Mouse (Mus musculus) spleen, adult 18-20 months (tissue): Measurements from ENCODE around the gene Tango2.

ENCODE experiments used
- DNase-seq, 2 experiments: peaks; one replicate each; pipeline ENCODE4 v3.0.0; 2022; ENCODE audit warnings: mixed read lengths in 2 of 2

Tango2 gene

DNA sequence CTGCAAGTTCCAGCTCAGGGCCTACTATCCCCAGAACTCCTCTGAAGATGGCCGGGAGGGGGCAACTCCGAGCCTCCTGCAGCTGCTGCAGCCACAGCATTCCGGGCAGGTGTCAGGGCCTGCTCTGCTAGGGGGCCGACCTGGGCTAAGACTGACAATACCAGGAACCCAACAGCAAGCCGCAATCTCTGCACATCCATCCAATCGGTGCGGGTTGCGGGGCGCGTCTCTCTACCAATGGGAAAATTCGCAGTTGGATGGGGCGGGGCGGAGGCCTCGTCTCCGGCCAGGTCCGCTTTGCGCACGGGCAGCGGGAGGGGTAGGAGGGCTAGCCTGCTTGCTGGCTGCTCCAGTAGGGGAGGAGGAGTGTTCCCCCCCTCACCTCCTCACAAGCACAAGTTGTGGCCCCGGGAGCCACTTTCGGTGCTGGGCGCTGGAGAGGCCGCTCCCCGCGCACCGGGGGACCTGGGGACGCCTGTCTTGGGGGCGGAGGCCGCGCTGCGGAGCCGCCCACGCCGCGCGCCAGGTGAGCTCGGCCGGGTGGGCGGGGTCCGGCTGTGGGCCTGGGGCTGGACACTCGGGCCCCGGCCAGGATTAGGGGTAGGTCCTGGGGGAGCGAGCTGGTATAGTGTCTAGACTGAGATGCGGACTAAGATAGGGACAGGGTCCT is at the start of gene Tango2, which contains the start of gene Arvcf:
TSS of gene Tango2 (minus strand) at position 173 of the 670 bp plus-strand sequence.
TSS of gene Arvcf (plus strand) at position 252 of the 670 bp plus-strand sequence.
- peak; percentile 66 to 73 for DNase-seq

DNA sequence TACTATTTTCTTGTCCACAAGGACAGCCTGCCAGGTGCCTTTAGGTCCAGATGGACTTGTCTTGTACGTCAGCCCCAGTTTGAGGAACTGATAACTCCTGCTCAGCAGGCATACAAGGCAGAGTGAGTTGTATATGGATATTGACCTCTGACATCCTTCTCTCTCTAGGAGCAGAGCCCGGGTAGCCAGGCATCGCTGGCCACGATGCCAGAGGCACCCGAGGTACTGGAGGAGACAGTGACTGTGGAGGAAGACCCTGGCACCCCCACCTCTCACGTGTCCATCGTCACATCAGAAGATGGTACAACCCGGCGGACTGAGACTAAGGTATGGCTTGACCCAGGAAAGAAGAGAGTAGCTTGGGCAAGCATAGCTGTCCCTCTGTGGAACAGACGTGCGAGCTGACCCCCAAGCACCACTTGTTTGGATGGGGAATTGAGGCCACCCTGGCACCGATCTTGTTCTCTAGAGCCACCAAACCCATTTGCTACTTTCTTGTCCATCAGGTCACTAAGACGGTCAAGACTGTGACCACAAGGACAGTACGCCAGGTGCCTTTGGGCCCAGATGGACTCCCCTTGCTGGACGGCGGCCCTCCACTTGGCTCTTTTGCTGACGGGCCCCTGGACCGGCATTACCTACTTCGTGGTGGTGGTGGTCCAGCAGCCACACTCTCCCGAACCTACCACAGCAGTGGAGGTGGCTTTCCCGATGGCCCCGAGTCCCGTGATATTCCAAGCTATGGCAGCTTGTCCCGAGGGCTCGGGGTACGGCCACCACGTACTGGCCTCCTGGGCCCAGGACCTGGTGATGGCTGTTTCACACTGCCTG is 49.1 kb upstream of the Tango2 start:
- DNase-seq: no peak

DNA sequence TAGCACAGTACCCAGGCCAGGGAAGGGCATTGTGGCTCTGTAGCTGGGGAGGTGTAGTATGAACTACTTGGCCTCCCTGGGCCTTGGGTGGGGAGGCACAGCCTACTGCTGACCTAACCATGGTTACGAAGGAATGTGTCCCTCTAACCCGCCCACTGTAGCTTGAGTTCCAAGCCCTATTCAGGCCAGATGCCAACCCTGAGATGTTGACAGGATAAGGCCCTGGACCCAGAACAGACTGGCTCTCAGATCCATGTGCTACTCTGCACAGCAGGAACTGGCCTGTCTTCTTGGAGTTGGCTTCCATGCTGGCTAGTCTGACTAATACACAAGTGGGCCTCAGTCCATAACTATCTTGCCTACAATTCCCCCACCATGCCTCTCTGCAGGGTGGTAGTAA is 48.3 kb upstream of the Tango2 start:
- no peak for DNase-seq

DNA sequence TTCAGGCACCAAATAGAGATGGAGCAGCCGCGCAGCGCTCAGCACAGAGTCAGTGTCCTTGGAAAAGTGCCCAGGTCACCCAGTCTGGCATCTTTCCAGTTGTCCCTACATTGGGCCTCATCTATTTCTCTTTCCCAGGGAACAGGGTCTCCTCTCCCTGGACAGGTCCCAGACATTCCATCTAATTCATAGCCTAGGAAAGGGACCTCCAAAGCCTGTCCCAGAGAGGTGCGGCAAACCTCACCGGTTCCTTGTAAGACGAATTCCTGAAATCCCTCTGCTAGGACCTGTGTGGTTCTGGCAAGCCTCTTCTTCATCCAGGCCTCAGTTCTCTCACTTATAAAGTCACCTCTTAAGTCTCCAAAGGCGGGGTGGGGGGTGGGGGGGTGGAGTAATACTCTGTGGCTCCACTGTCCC is 47.7 kb upstream of the Tango2 start:
- no peak for DNase-seq

DNA sequence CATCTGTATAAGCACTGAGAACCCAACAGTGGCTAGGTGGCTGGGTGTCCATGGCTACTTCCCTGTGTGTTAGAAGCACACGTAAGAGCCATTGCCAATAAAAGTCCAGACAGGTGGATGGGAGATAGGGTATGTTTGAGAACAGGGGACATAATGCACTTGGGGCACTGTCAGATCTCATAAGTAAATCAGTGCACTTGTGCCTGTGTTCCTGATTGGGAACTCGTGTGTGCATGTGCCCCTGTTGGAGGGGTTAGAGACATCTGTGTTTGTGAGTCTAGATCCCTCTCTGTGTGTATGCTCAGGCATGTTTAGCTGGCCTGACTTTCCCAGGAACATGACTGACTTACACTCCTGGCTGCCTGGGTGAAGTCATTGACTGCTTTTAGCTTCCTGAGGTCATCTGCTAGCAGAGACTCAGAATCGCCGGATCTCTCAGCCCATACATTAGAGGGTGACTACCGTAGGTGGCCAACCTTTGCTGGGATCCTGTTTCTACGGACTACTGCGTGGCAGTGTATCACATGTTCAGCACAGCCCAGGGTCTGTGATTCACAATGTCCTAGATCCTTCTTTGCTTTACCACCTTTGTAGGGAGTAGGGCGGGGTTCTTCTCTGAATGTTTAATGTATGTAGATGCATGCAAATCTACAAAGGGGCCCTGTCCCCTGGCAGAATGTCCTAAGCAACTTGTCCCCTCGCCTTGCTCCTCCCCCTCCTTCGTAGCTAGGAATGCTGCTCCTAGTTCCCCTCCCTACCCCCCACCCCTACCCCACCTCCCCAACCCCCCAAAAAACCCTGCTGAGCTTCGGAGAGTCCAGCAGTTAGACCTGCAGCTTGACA is 47.1 kb upstream of the Tango2 start:
- DNase-seq: no peak

DNA sequence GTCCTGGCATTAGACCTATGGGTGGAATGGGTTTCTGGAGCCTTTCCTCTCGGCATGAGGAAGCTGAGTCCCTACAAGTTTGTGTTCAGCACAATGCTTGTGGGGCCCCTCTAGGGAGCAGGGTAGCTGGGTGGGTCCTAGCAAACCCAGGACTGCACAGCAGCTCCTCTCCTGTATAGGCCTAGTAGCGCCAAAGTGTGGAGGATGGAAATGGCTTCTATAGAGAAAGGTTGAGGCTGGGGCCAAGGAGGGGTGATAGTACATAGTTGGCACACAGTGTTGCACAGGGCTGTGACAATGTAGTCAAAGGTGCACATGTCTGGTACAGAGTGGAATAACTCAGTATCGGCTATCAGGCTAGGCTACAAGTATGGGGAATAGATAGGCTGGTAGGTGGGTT is 46.2 kb upstream of the Tango2 start:
- no peak for DNase-seq

DNA sequence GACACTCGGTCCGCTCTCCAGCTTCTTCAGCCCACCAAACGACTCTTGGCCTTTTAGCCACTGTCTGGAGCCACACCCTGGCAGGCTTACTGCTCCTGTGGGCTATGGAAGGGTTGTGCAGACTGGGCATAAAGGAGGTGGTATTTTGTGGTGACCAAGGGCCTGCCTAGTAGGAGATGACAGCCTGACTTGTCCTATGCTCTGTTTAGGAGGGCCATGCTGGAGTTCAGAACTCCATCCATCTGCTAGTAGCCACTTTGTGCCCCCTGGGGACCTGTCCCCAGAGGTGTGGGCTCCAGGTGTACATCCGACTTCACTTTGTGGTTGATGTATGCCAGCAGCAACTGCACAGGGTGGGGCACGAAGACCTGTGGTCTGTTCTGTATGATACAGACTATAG is 45.7 kb upstream of the Tango2 start:
- no peak for DNase-seq

DNA sequence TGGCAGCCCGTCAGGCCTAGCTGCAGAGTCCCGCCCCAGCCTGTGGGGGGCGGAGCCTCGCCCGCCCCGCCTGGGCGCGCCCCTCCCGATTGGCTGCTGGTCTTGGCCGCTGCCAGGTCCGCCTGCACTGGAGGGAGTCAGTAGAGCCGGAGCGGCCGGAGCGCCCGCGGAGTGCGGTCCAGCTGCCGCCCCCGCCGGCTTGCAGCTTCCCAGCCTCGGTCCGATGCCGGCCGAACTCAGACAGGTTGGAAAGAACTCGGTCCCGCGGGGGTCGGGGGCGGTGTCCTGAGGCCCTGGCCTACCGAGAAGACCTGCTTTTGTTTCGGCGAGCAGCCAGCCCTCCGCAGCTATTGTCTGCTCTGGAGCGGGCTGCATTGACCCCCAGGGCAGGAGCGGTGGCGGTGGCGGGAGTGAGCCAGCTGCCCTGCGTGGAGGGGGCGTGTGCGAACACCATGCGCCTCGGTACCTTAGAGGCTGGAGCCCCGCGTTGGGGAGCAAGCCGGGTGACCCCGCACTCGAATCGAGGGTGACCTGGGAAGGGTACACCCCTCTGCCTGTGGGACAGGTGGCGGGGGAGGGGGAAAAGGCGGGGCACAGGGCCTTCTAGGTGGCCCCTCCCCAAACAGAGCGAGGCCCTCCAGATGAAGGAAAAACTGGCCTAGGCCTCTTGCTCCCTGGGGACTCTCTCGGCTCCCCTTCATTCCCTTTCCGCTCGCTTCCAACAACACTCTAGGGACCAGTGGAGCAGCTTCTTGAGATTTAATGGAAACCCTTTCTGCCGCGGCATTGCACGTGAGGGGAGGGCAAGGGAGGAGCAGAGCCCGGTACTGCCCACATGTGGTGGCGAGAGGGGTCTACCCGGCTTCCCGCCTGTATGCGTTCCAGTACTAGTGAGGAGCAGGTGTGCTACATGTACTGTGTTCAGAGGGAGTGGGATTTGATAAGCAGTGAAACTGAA is 44.8 kb upstream of the Tango2 start:
- DNase-seq: peak; percentile 77 to 86

DNA sequence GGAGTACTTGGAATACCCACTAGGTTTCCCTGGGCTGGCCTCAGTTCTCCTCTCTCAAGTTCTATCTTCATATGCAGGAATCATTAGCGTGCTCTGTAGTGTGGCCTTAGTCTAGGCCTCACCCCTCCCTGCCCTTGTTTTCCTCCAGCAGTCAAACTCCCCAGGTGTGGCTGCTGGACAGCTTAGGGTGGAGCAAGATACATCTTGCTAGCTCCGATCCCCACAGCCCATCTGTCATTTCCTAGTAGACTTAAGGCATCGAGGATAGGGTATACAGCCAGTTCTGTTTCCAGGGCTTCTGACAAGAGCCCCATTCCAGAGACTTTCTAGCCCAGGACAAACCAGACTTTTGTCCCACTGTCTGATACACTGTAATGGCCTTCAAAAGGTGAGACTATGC is 43.8 kb upstream of the Tango2 start:
- no peak for DNase-seq

DNA sequence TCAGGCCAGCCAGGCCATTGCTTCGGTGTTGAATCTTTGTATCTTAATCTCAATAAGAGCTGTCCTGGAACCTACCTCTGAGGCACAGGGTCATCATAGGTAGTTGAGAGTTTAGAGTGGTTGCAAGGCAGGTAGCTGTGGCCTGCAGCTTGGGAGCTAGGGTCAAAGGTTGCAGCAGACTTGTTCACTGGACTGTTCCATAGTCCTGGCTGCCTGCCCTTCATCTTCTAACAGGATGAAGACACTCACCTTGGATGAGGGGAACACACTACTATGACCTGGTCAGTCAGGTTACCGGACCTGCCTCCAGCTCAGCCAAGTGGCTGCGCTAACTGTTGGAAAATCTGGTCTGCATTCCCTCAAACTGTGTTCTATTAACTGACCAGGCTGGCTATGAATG is 43.2 kb upstream of the Tango2 start:
- DNase-seq: no peak

DNA sequence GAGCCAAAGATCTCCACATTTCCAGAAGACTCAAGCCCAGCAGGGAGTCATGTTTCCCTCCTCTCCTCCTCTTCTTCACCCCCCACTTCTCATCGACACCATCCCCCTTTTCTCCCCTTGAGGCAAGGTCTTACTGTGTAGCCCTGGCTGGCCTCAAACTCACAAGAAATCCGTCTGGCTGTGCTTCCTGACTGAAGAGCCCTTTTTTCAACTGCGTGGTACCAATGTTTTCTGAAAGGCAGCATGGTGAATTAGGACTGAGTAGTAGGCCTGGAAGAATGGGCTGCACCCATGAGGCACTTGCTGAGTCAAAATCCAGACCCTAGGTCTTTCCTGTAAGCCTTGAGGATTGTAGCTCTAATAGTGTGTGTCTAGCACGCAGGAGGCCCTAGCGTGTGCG is 42.5 kb upstream of the Tango2 start:
- DNase-seq: no peak

DNA sequence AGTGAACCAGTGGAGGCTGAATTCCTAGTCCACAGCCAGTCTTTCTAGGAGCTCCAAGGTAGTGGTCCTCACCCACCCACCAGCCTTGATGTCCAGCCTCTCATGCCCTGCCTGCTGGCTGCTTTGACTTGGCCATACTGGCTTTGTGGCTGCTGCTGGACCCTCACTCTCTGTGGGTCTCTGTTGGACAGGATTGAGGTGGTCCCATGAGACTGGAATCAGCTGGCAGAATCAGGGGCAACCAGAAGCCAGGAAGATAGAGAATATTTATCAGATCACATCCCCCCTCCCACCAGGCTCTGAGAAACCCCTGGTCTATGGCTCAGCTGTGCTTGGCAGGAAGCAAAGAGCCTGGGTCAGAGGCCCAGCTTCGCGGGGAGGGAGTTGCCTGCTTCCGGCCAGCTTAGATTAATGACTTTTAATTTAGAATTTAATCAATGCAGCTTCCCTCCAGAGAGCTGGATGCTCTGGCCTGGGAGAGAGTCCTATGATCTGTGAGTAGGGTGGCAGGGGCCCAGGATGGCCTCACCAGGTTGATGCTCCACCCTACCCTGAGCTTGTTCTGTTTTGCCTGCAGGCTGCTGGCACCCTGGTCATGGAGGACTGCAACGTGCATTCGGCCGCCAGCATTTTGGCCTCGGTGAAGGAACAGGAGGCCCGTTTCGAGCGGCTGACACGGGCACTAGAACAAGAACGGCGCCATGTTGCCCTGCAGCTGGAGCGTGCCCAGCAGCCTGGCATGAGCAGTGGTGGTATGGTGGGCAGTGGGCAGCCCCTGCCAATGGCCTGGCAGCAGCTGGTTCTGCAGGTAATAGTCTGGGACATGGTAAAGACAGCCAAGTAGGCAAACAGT is 40.9 kb upstream of the Tango2 start:
- DNase-seq: no peak

DNA sequence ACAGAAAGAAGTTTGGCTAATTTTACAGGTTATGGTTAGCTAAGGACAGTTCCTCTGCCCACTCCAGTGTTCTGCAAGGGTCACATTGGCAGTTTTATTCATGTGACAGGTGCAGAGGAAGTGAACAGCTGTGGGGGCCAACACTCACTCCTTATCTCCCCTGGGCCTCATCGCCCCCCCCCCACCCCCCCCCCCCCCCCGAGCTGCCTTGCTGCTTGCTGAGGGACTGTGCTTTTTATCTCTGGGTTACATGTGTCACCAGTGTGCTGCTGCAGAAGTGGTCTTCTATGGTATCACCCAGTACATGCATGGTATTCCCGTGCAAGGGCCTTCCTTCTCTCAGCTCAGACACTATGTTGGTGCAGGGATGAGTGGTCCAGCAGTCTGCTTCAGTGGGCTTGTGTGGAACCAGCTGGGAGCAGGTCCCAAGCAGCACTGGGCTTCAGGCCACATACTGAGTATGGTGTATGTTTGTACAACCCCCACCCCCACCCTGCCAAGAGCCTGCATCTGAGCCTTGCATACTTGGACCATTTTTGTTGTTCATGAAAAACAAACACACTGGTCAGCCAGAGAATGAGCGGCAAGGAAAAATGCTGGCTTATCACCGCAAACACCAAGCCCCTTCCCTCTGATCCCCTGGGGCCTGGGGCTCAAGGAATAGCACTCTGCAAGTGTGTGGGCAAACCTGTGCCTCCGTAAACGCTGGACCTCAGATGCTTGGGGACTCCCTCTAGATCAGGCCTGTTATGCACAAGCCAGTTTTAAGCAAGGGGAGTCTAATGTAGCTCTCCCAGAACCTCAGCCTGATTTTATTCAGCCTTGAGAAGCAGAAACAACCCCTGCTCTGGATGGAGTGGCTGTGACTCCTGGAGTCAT is 40.0 kb upstream of the Tango2 start:
- DNase-seq: no peak

DNA sequence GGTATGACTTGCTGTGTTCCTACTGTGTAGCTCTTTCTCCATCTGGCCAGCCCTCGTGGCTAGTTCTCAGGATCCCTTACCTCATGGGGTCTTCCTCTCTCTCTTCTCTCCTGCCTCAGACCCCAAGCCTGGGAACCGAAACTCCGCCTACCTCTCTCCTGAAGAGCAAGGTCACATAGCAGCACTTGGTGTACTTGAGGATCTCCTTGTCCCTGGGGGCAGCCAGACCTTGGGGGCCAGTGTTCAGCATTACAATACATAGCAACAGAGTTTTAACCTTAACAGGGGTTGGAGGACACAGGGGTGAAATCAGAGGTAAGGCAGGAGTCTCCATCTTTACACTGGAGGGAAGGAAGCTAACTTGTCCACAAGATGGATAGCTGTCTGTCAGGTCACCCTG is 39.1 kb upstream of the Tango2 start:
- DNase-seq: no peak

DNA sequence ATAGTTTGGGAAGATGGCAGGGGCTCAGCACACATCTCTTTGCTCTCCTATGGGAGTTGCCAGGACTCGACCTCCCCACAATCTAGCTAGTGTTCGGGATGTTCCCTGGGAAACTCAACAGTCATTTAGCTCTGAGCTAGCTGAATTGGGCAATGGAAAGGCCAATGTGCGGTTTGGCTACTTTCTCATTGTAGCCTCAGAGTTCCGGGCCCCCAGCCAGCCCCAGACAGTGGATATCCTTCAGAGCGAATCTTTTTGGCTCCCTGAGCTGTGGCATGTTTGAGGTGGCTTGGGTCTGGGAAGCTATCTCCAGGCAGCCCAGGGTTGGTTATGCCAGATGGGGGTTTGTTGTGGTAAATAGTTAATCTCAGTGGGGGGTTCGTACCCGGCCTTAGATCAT is 38.5 kb upstream of the Tango2 start:
- no peak for DNase-seq

DNA sequence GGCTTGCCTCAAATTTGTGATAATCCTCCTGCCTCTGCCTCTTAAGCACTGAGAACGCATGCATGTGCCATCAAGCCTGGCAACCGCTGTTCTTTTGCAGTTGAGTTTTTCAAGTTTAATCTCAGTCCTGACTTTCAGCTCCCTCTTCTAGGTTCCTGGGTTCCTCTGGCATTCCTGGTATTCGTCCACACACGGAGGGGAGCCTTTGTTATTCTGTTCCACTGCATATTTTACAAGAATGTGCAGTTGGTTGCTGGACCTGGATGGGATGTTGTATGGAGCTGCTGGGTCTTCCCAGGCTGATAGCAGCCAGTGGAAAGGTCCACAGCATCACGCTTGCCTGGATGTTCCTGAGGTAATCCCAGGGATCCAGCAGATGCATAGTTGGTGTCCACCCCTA is 37.5 kb upstream of the Tango2 start:
- no peak for DNase-seq

DNA sequence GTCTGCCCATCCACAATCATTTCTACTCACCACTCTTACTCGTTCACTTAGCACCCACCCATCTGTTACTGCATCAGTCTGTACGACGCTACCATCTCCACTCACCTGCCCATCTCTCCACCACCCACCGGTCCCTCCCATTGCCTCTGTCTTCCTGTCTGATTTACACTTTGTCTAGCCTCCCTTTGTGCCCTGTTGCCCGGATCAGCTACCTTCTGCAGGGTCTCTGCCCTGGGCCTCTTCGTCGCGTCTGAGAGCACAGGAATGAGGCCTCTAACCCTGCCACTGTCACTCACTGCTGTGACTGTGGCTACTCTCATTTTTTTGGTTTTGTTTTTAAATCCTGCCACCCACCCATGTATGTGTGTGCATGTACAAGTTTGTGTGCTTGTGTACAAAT is 36.8 kb upstream of the Tango2 start:
- no peak for DNase-seq

DNA sequence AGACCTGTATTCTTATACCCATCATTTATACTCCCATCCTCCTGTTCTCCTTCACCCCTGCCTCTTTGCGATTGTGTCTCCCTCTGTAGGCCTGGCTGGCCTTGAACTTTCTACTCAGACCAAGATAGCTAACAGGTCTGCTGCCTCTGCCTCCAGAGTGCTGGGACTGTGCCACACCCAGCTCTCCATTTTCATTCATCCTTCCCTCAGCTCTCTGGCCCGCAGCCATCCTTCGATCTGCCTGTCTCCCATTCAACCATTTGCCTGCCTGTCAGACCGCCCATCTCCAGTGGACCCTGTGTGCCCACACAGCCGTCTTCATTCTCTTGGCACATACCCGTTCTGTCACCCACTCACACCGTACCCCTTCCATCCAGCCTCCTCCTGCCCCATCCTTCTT is 36.3 kb upstream of the Tango2 start:
- DNase-seq: no peak

DNA sequence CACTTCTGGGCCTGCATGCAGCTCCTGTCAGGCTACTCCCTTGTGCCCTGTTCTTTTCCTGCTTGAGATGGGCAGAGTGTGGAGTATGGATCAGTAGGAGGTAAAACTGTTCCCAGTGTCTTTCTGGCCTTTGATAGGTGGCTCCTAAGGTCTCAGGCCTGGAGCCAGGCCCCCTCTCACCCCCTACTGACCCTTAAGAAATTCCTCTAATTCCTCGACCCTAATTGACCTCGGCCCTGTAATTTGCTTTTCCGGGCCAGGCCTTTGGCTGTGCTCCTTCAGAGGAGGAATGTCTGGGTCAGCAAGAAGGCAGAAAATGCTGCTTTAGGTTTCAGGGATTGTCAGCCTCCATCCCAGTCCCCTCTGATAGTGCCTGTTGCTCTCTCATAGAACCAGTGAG is 35.9 kb upstream of the Tango2 start:
- DNase-seq: no peak

DNA sequence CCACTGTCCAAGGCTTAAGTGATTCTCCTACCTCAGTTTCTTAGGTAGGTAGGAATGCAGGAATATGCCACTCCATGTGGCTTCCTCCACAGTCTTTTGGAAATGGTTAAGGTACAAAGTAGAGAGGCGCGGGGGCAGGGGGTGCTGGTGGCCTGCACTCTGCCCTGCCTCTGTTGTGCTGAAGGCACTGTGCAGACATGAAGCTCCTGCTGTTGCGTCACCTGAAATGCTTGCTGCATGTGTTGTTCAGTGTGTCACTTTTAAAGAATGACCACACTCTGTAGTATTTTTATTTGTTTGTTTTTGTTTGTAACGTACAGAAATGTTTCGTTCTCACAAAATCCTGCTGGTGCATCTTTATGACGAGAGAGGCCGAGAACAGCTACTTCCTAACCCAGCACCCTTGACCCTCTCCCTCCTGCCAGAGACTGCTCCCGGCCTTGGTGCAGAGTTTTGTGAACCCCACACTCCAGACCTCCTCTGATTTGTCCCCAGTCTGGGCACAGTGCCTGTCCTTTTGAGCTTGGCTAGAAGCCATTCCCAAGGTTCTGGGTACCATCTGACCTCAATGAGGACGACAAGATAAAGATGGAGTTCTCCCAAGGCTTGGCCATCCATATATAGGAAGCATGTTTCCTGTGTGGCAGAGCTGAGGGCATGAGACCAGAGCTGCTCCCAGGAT is 35.3 kb upstream of the Tango2 start:
- DNase-seq: no peak
